Mouse (Mus musculus) CD4-positive, CD25-positive, alpha-beta regulatory T cell, adult 9 weeks (primary cell): Measurements from ENCODE around the gene Nmnat3. TPM values are rescaled to one million over a fixed set of nuclear protein-coding genes. Genes with fewer than 3 reads are reported as not detected.

ENCODE experiments used
- polyA plus RNA-seq: library from polyadenylated mRNA; unstranded; fragments of 100-300 nt; shearing (Covaris generic); gene quantifications from one replicate; pipeline ENCODE4 v1.2.1, GENCODE M21; 2017

Gene Nmnat3
- 19.1 TPM for polyA plus RNA-seq

DNA sequence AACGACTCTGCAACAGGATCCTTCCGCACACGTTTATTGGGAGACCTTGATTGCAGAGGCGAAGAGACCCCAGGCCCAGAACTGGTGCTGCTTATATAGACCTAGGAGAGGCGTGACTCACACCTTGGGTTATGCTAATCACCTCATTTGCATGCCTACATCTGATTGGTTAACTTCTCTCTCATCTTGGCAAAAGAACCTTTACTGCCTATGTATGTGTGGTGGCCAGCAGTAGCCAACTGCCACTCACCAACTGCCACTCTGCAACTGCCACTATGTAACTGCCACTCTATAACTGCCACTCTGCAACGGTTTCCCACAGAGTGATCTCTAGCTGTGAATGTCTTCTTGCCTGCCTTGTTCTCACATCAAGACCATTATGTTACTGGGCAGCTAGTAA lies at the start of gene Nmnat3:
Gene Nmnat3 (plus strand): TSS at position 301 of the 400 bp plus-strand sequence.

DNA sequence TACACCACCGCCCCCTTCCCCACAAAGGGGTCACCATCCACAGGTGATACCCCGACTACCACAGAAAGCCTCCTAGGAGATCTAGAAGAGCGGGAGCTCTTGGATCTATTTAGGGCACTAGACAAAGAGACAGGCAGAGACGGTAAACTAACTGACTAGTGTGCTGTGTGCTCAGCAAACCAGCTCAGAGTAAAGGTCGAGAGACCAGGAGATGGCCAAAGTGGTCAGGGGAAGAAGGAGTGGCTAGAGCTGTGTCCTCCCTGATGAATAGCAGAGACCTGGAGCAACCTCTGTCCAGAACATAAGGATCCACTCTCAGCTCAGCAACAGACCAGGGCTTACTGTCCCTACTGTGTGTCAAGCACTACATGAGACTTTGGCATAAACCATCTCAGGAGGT lies 135.4 kb downstream of the Nmnat3 start, which contains the start of gene Rbp1:
Gene Rbp1 (plus strand): TSS at position 306 of the 400 bp plus-strand sequence.

Other genes starting within 250 kb of the Nmnat3 start
- gene Rbp1, start 135.5 kb downstream of the Nmnat3 start, polyA plus RNA-seq, result not detected
- gene Rbp2, start 198.7 kb downstream of the Nmnat3 start, polyA plus RNA-seq, result not detected